Mouse (Mus musculus) limb, embryonic 14.5 days (tissue): Measurements from ENCODE around the gene U2surp. TPM values are rescaled to one million over a fixed set of nuclear protein-coding genes. Genes with fewer than 3 reads are reported as not detected.

Experiments
- ATAC-seq: fragments of 200-750 bp; cut with Nextera tagmentation; 2 replicates; pipeline ENCODE4 v1.8.0; 2017; ENCODE audit warnings: low read depth, moderate number of reproducible peaks, moderate TSS enrichment; ENCODE audit not compliant: low FRiP score
- DNase-seq: peaks from one replicate; pipeline ENCODE4 v3.0.0-alpha.2; 2015; ENCODE audit warnings: low spot score
- H3K27ac ChIP-seq: fragments of 300-500 bp; sonication (generic); replicated peaks from 2 replicates; pipeline ENCODE4 v1.5.1; 2014; ENCODE audit warnings: low read depth, mild to moderate bottlenecking, low read length, moderate library complexity, mixed read lengths
- H3K27me3 ChIP-seq: fragments of 300-500 bp; sonication (generic); 2 replicates; pipeline ENCODE4 v1.6.1; 2014; ENCODE audit warnings: low read length, mixed read lengths; ENCODE audit not compliant: control insufficient read depth, insufficient read depth
- H3K36me3 ChIP-seq: fragments of 300-500 bp; sonication (generic); 2 replicates; pipeline ENCODE4 v1.6.1; 2014; ENCODE audit warnings: mild to moderate bottlenecking, low read length, moderate library complexity, mixed read lengths; ENCODE audit not compliant: control insufficient read depth, insufficient read depth
- H3K4me1 ChIP-seq: fragments of 300-500 bp; sonication (generic); 2 replicates; pipeline ENCODE4 v1.6.1; 2014; ENCODE audit warnings: antibody characterized with exemption, low read length, mixed read lengths; ENCODE audit not compliant: control insufficient read depth, insufficient read depth
- H3K4me2 ChIP-seq: fragments of 300-500 bp; sonication (generic); replicated peaks from 2 replicates; pipeline ENCODE4 v1.6.1; 2014; ENCODE audit warnings: low read depth, mild to moderate bottlenecking, low read length, moderate library complexity; ENCODE audit not compliant: severe bottlenecking
- H3K4me3 ChIP-seq: fragments of 300-500 bp; sonication (generic); replicated peaks from 2 replicates; pipeline ENCODE4 v1.5.1; 2014; ENCODE audit warnings: low read length
- H3K9ac ChIP-seq: fragments of 300-500 bp; sonication (generic); 2 replicates; pipeline ENCODE4 v1.6.1; 2014; ENCODE audit warnings: mild to moderate bottlenecking, low read depth, low read length, moderate library complexity; ENCODE audit not compliant: severe bottlenecking
- H3K9me3 ChIP-seq: fragments of 300-500 bp; sonication (generic); 2 replicates; pipeline ENCODE4 v1.6.1; 2016; ENCODE audit warnings: low read length; ENCODE audit not compliant: control insufficient read depth
- POLR2A ChIP-seq: fragments of 200-500 bp; IDR thresholded peaks from 2 replicates; pipeline ENCODE4 v1.8.0; 2012; ENCODE audit warnings: inconsistent platforms, mild to moderate bottlenecking, moderate library complexity, borderline replicate concordance; ENCODE audit not compliant: insufficient read depth, insufficient read length; ENCODE audit errors: extremely low read depth
- WGBS: fragments of 180-500 bp; shearing (Covaris S2); extraction: QIAGEN DNeasy Blood & Tissue Kit; methylation state at CpG from one replicate; pipeline ENCODE4 v1.1.7; 2014; 5-methylcytosine and 5-hydroxymethylcytosine counted together
- polyA plus RNA-seq, 2 experiments: library from polyadenylated mRNA; depleted of rRNA in 1 of 2; stranded (reverse) in 1 of 2; unstranded in 1 of 2; fragments of >200 nt; fragmentation: Nextera tagmentation in 1 of 2; extraction: Ambion mirVana in 1 of 2; gene quantifications; 2 replicates each; pipeline versions ENCODE4 v1.2.1 to v1.2.3; 2012 to 2014

Gene U2surp
- polyA plus RNA-seq, 2 experiments, result 35.3 to 115 TPM

- no peak overlapping the region for H3K4me3 ChIP-seq
- H3K4me1 ChIP-seq, result no peaks in the 10 kb centered on the region
- peaks cover 66% of the 10 kb centered on the region for H3K36me3 ChIP-seq
- no peak for DNase-seq
- H3K27me3 ChIP-seq, result no peaks in the 10 kb centered on the region
- H3K4me2 ChIP-seq, result no peak overlapping the region
- no peak for ATAC-seq
- TF ChIP-seq POLR2A, result no peak
- no peaks in the 10 kb centered on the region for H3K9me3 ChIP-seq
- H3K27ac ChIP-seq, result no peak overlapping the region
- 93% methylated on average over 1 of the region's 1 CpGs for WGBS
- no peak overlapping the region for H3K9ac ChIP-seq
These were observed 47.8 kb downstream of the U2surp start for GRCm38 (mm10) chr9:95464028-95464427.

DNA sequence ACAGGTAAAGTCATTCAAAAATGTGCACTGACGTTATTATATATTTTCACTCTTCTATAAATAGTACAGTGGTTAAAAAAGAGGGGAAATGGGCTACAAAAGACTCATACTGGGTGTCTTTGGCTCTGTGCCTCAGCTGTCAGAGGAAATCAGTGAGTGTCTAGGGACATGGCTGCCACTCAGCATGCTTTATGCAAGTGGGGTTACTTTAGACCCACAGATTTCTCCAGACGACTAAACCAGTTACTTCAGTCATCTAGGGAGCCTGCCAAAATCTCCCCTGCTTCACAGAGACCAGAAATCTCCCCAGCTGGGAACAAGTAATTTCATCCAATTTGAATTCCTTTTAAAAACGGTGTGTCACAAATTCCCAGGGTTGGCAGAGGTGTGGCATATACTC is 59.9 kb downstream of the U2surp start:
- ATAC-seq, result no peak
- H3K4me2 ChIP-seq, result no peak overlapping the region

DNA sequence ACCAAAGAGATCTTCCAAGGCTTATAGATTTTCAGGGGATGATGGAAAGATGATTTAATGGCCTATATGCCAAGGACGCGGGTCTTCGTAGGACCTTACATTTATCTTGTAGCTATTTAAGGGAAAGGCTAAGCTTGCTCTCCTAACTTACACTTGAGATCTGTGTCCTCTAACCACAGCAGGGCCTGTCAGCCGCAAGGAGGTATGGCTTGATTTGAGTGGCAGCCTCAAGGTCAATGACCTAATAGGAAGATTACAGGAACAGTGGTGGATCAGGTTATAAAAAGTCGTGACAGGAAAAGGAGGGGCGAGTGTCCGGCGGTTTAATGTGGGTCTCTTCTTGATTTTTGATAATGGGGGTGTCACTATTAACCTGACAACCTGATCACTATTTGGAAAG is 61.2 kb downstream of the U2surp start:
- WGBS, result 94% methylated on average over 8 of the region's 8 CpGs
- Histone ChIP-seq H3K9me3 (no peaks in the 10 kb centered on the region), H3K9ac (no peak overlapping the region), H3K36me3 (no peaks in the 10 kb centered on the region), H3K27ac (no peak overlapping the region), H3K4me2 (no peak overlapping the region), H3K4me3 (no peak overlapping the region), H3K4me1 (peaks cover 3% of the 10 kb centered on the region; the same call in 1 of the 2 replicates), H3K27me3 (no peaks in the 10 kb centered on the region)
- TF ChIP-seq POLR2A, result no peak
- DNase-seq (no peak), ATAC-seq (no peak)

More for the DNA sequence above, 59.9 kb downstream of the U2surp start:
- 32% methylated on average over 3 of the region's 3 CpGs for WGBS
- peaks cover 6% of the 10 kb centered on the region; the same call in 1 of the 2 replicates for H3K36me3 ChIP-seq
- no peak for TF ChIP-seq POLR2A
- peaks cover 3% of the 10 kb centered on the region; the same call in 1 of the 2 replicates for H3K4me1 ChIP-seq
- no peak for DNase-seq
- no peaks in the 10 kb centered on the region for H3K9me3 ChIP-seq
- no peak overlapping the region for H3K27ac ChIP-seq
- H3K4me3 ChIP-seq, result no peak overlapping the region
- no peaks in the 10 kb centered on the region for H3K27me3 ChIP-seq
- no peak overlapping the region for H3K9ac ChIP-seq

DNA sequence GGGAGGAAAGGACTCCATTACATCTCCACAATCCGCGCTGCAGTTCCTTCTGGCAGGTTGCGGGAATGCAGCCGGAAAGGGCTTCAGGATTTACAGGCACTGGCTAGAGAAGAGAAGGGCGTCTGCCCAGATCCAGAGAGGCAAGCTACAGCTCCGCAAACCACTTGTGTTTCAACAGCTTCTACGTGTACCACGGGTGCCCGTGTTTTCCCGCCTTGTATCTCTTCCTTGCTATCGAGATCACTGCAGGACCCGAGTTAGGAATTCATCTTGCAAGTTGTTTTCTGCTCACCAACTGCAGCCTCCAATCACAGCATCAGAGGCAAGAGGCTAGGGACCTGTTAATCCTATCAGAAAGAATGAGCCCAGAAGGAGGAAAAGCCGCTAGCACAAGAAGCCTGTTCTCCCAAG is 69.5 kb downstream of the U2surp start:
- TF ChIP-seq POLR2A, result no peak
- Histone ChIP-seq H3K27me3 (no peaks in the 10 kb centered on the region), H3K27ac (no peak overlapping the region), H3K4me1 (no peaks in the 10 kb centered on the region; the same call in 1 of the 2 replicates), H3K4me2 (peak overlapping the region; percentile 30), H3K9ac (no peak overlapping the region), H3K36me3 (no peaks in the 10 kb centered on the region), H3K4me3 (peak overlapping the region; percentile 14), H3K9me3 (no peaks in the 10 kb centered on the region)
- DNase-seq (no peak), ATAC-seq (peak; percentile 79; the same call in 1 of the 2 replicates)
- WGBS, result 7% methylated on average over 13 of the region's 13 CpGs

GRCm38 (mm10) chr9:95437883-95438282 is 73.9 kb downstream of the U2surp start:
- no peak overlapping the region for H3K27ac ChIP-seq
- H3K4me3 ChIP-seq, result no peak overlapping the region
- 78% methylated on average over 9 of the region's 9 CpGs for WGBS
- no peak overlapping the region for H3K4me2 ChIP-seq
- H3K27me3 ChIP-seq, result no peaks in the 10 kb centered on the region
- H3K9me3 ChIP-seq, result no peaks in the 10 kb centered on the region
- no peaks in the 10 kb centered on the region for H3K36me3 ChIP-seq
- TF ChIP-seq POLR2A, result no peak
- DNase-seq (no peak), ATAC-seq (no peak)
- no peaks in the 10 kb centered on the region; the same call in 1 of the 2 replicates for H3K4me1 ChIP-seq
- no peak overlapping the region for H3K9ac ChIP-seq

- ATAC-seq, result no peak
- no peak for DNase-seq
- 75% methylated on average over 4 of the region's 4 CpGs for WGBS
- no peak for TF ChIP-seq POLR2A
- Histone ChIP-seq H3K9me3 (no peaks in the 10 kb centered on the region), H3K27me3 (no peaks in the 10 kb centered on the region), H3K27ac (no peak overlapping the region), H3K4me3 (no peak overlapping the region), H3K36me3 (no peaks in the 10 kb centered on the region), H3K9ac (no peak overlapping the region), H3K4me2 (no peak overlapping the region), H3K4me1 (no peaks in the 10 kb centered on the region)
These were observed 75.5 kb downstream of the U2surp start for GRCm38 (mm10) chr9:95436294-95436613.
